Mouse (Mus musculus): ENCODE measurements at regions not wholly inside any gene's neighbourhood (a gene's known extent, or its start where the extent isn't known, plus 50 kb on each side); places are given as distances from the start of the nearest gene placed in this dataset.
A peak's percentile ranks its signal among the peaks of the same experiment; 100 is the strongest.

DNA sequence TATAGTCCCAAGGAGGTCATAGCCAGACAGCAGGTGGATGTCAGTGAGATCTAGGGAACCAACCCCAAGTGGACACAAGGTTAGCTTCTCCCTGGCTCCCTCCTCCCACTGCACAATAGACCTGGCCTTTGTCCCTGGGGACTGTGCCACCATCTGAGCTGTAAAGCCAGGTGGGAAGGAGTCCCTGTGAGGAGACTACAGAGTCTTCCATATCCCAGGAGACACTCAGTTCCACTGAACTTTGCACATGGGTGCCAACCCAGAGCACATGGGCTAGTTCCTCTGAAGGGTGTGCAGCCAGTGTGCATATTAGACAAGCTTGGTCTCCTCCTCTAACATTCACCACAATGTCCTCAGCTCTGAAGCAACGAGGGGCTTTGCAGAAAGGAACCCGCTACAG, 86.5 kb upstream of the Shh start:
- DNase-seq, result no peak

GRCm38 (mm10) chr5:28530202-28530855, 63.3 kb upstream of the Shh start:
- peak; percentile 43 for DNase-seq

DNA sequence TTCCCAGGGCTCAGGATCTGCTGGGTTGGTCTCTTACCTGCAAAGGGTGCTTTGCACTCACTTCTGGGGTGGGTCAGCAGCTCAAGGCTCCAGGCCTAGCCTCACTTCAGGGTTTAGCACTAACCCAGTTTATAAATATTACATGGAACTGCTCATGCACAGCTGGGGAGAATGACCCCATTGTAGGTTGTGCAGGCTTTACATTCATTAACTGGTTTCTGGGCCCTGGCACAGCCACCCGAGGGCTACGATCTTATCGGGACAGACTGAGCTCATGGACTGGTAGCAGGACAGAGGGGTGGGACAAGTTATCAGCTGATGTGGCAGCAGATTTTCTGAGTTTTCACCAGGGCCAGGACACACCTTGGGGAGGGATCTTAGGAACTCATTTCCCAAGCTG, 59.4 kb upstream of the Shh start:
- DNase-seq, result no peak

DNA sequence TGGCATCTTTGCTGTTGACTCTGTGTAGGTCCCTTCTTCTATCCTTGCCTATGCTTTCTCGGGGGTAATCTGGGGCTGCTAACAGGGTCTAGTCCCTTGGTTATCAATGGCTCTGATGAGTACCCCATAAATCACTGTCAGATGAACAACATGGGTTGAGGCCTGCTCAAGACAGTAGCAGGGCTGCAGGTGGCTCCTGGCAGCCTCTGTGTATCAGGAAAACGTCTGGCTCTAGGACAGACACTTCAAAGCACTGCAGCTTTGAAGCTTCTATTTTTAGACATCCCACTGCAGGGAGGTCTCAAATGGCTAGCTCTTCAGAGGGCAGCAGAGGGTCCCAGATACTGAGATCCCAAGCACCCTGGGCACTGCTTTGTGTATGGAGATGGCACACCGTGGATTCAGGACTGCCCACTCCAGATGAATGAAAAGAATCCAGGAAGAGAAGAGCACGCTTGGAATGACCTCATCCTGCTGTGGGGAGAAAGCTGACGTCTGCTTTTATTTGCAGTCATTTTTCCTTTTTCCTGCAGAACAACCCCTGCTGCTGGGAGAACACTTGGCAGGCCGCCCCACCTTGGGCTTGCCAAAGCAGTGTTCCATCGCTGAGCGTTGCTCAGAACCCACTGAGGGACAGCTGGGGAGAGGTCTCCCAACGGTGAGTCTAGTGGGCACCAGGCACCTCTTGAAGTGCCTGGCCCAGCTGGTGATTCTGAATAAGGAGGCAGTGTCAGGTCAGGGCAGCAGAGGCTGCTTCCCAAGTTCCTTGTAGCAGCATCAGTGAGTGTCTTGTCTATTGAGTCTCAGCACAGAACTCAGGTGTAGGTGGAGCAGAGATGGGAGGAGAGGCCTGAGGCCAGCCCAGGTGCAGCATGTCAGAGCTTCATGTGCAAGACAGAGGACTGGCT, 54.0 kb upstream of the Shh start:
- peak; percentile 82 for DNase-seq

GRCm38 (mm10) chr5:28519059-28519543, 52.0 kb upstream of the Shh start:
- no peak for DNase-seq
